Mouse (Mus musculus): ENCODE measurements around the gene Kalrn. TPM values are rescaled to one million over a fixed set of nuclear protein-coding genes. Genes with fewer than 3 reads are reported as not detected.

The Kalrn gene
- polyA plus RNA-seq, 1 experiment from 2014 or later, result 11.3 TPM

GRCm38 (mm10) chr16:34154903-34155302 lies 418.4 kb downstream of the Kalrn start:
- Histone ChIP-seq H3K4me3 (no peak overlapping the region), H3K4me1 (no peaks in the 10 kb centered on the region), H3K27me3 (ENCODE audit: low read depth, poor library complexity, severe bottlenecking) (no peaks in the 10 kb centered on the region), H3K27ac (replicated peaks) (no peak overlapping the region), H3K9me3 (replicated peaks) (no peaks in the 10 kb centered on the region), H3K36me3 (peaks cover 5% of the 10 kb centered on the region; the same call in 1 of the 2 replicates)
- 92% methylated on average over 3 of the region's 3 CpGs for WGBS
- DNase-seq (ENCODE audit: low spot score), result no peak

GRCm38 (mm10) chr16:34151528-34152071 lies 421.7 kb downstream of the Kalrn start:
- Histone ChIP-seq H3K36me3 (no peaks in the 10 kb centered on the region; the same call in 1 of the 2 replicates), H3K27me3 (ENCODE audit: low read depth, poor library complexity, severe bottlenecking) (no peaks in the 10 kb centered on the region), H3K9me3 (replicated peaks) (no peaks in the 10 kb centered on the region), H3K27ac (replicated peaks) (no peak overlapping the region), H3K4me3 (no peak overlapping the region), H3K4me1 (no peaks in the 10 kb centered on the region)
- 87% methylated on average over 3 of the region's 3 CpGs for WGBS
- DNase-seq (ENCODE audit: low spot score), result no peak

- Histone ChIP-seq H3K36me3 (no peaks in the 10 kb centered on the region), H3K27ac (replicated peaks) (no peak overlapping the region), H3K4me1 (peaks cover 8% of the 10 kb centered on the region), H3K4me3 (no peak overlapping the region), H3K9me3 (replicated peaks) (no peaks in the 10 kb centered on the region), H3K27me3 (ENCODE audit: low read depth, poor library complexity, severe bottlenecking) (no peaks in the 10 kb centered on the region)
- DNase-seq (ENCODE audit: low spot score), result no peak
- 87% methylated on average over 8 of the region's 8 CpGs for WGBS
These were observed 431.7 kb downstream of the Kalrn start for GRCm38 (mm10) chr16:34141670-34142069.

- no peak for DNase-seq (ENCODE audit: low spot score)
- no peak overlapping the region for H3K4me3 ChIP-seq
- H3K9me3 ChIP-seq (replicated peaks), result no peaks in the 10 kb centered on the region
- no peak overlapping the region for H3K27ac ChIP-seq (replicated peaks)
- WGBS, result 82% methylated on average over 2 of the region's 2 CpGs
- H3K36me3 ChIP-seq, result no peaks in the 10 kb centered on the region
- peaks cover 3% of the 10 kb centered on the region for H3K4me1 ChIP-seq
- H3K27me3 ChIP-seq (ENCODE audit: low read depth, poor library complexity, severe bottlenecking), result no peaks in the 10 kb centered on the region
These were observed 438.3 kb downstream of the Kalrn start for GRCm38 (mm10) chr16:34135074-34135473.

- peaks cover 3% of the 10 kb centered on the region for H3K4me1 ChIP-seq
- WGBS, result 69% methylated on average over 3 of the region's 3 CpGs
- no peak for DNase-seq (ENCODE audit: low spot score)
- H3K27me3 ChIP-seq (ENCODE audit: low read depth, poor library complexity, severe bottlenecking), result no peaks in the 10 kb centered on the region
- H3K9me3 ChIP-seq (replicated peaks), result no peaks in the 10 kb centered on the region
- no peaks in the 10 kb centered on the region for H3K36me3 ChIP-seq
- H3K27ac ChIP-seq (replicated peaks), result no peak overlapping the region
- no peak overlapping the region for H3K4me3 ChIP-seq
These were observed 438.7 kb downstream of the Kalrn start for GRCm38 (mm10) chr16:34134628-34135027.

- 5% methylated on average over 2 of the region's 2 CpGs for WGBS
- Histone ChIP-seq H3K36me3 (no peaks in the 10 kb centered on the region), H3K27ac (replicated peaks) (0 out of 2 replicates have a peak overlapping the region, but pooled peaks have one; percentile 1), H3K4me3 (no peak overlapping the region), H3K27me3 (ENCODE audit: low read depth, poor library complexity, severe bottlenecking) (no peaks in the 10 kb centered on the region), H3K9me3 (replicated peaks) (no peaks in the 10 kb centered on the region), H3K4me1 (peaks cover 9% of the 10 kb centered on the region)
- peak; percentile 51 for DNase-seq (ENCODE audit: low spot score)
These were observed 447.7 kb downstream of the Kalrn start for GRCm38 (mm10) chr16:34125595-34125994.

- Histone ChIP-seq H3K4me1 (peaks cover 9% of the 10 kb centered on the region), H3K36me3 (no peaks in the 10 kb centered on the region), H3K9me3 (replicated peaks) (no peaks in the 10 kb centered on the region), H3K4me3 (no peak overlapping the region), H3K27me3 (ENCODE audit: low read depth, poor library complexity, severe bottlenecking) (no peaks in the 10 kb centered on the region), H3K27ac (replicated peaks) (no peak overlapping the region)
- DNase-seq (ENCODE audit: low spot score), result no peak
- WGBS, result 88% methylated on average over 9 of the region's 9 CpGs
These were observed 450.8 kb downstream of the Kalrn start for GRCm38 (mm10) chr16:34122486-34122885.

GRCm38 (mm10) chr16:34121288-34121687 lies 452.0 kb downstream of the Kalrn start:
- Histone ChIP-seq H3K4me3 (no peak overlapping the region), H3K27ac (replicated peaks) (no peak overlapping the region), H3K27me3 (ENCODE audit: low read depth, poor library complexity, severe bottlenecking) (no peaks in the 10 kb centered on the region), H3K36me3 (no peaks in the 10 kb centered on the region), H3K9me3 (replicated peaks) (no peaks in the 10 kb centered on the region), H3K4me1 (peaks cover 13% of the 10 kb centered on the region)
- no peak for DNase-seq (ENCODE audit: low spot score)
- 85% methylated on average over 7 of the region's 7 CpGs for WGBS

GRCm38 (mm10) chr16:34120801-34121201 lies 452.5 kb downstream of the Kalrn start:
- 79% methylated on average over 9 of the region's 9 CpGs for WGBS
- peaks cover 11% of the 10 kb centered on the region for H3K4me1 ChIP-seq
- no peak overlapping the region for H3K27ac ChIP-seq (replicated peaks)
- no peak for DNase-seq (ENCODE audit: low spot score)
- no peak overlapping the region for H3K4me3 ChIP-seq
- no peaks in the 10 kb centered on the region; the same call in 1 of the 2 replicates for H3K36me3 ChIP-seq
- H3K27me3 ChIP-seq (ENCODE audit: low read depth, poor library complexity, severe bottlenecking), result no peaks in the 10 kb centered on the region
- no peaks in the 10 kb centered on the region for H3K9me3 ChIP-seq (replicated peaks)

- no peaks in the 10 kb centered on the region; the same call in 1 of the 2 replicates for H3K36me3 ChIP-seq
- H3K27ac ChIP-seq (replicated peaks), result no peak overlapping the region
- H3K27me3 ChIP-seq (ENCODE audit: low read depth, poor library complexity, severe bottlenecking), result no peaks in the 10 kb centered on the region
- 85% methylated on average over 7 of the region's 7 CpGs for WGBS
- no peak overlapping the region for H3K4me3 ChIP-seq
- peaks cover 4% of the 10 kb centered on the region; the same call in 1 of the 2 replicates for H3K4me1 ChIP-seq
- DNase-seq (ENCODE audit: low spot score), result no peak
- H3K9me3 ChIP-seq (replicated peaks), result no peaks in the 10 kb centered on the region
These were observed 453.5 kb downstream of the Kalrn start for GRCm38 (mm10) chr16:34119844-34120243.

- peaks cover 4% of the 10 kb centered on the region; the same call in 1 of the 2 replicates for H3K4me1 ChIP-seq
- no peaks in the 10 kb centered on the region for H3K9me3 ChIP-seq (replicated peaks)
- no peaks in the 10 kb centered on the region; the same call in 1 of the 2 replicates for H3K36me3 ChIP-seq
- no peak for DNase-seq (ENCODE audit: low spot score)
- H3K4me3 ChIP-seq, result no peak overlapping the region
- 18% methylated on average over 2 of the region's 2 CpGs for WGBS
- no peaks in the 10 kb centered on the region for H3K27me3 ChIP-seq (ENCODE audit: low read depth, poor library complexity, severe bottlenecking)
- H3K27ac ChIP-seq (replicated peaks), result no peak overlapping the region
These were observed 454.0 kb downstream of the Kalrn start for GRCm38 (mm10) chr16:34119370-34119769.

GRCm38 (mm10) chr16:34114665-34115064 lies 458.7 kb downstream of the Kalrn start:
- DNase-seq (ENCODE audit: low spot score), result peak; percentile 66
- WGBS, result 4% methylated on average over 3 of the region's 3 CpGs
- Histone ChIP-seq H3K27ac (replicated peaks) (no peak overlapping the region), H3K9me3 (replicated peaks) (no peaks in the 10 kb centered on the region), H3K27me3 (ENCODE audit: low read depth, poor library complexity, severe bottlenecking) (no peaks in the 10 kb centered on the region), H3K4me3 (no peak overlapping the region), H3K4me1 (peaks cover 10% of the 10 kb centered on the region; the same call in 1 of the 2 replicates), H3K36me3 (no peaks in the 10 kb centered on the region; the same call in 1 of the 2 replicates)

- no peaks in the 10 kb centered on the region; the same call in 1 of the 2 replicates for H3K36me3 ChIP-seq
- no peaks in the 10 kb centered on the region for H3K27me3 ChIP-seq (ENCODE audit: low read depth, poor library complexity, severe bottlenecking)
- H3K4me3 ChIP-seq, result no peak overlapping the region
- H3K27ac ChIP-seq (replicated peaks), result no peak overlapping the region; the same call in 1 of the 2 replicates
- no peaks in the 10 kb centered on the region for H3K9me3 ChIP-seq (replicated peaks)
- 87% methylated on average over 9 of the region's 9 CpGs for WGBS
- peaks cover 10% of the 10 kb centered on the region; the same call in 1 of the 2 replicates for H3K4me1 ChIP-seq
- DNase-seq (ENCODE audit: low spot score), result no peak
These were observed 460.2 kb downstream of the Kalrn start for GRCm38 (mm10) chr16:34113150-34113549.

Data from midbrain, embryonic 10.5 days (tissue).